Mouse (Mus musculus) left cerebral cortex, postnatal 10 days (tissue): ENCODE data around the gene Trhde. TPM values are rescaled to one million over a fixed set of nuclear protein-coding genes. Genes with fewer than 3 reads are reported as not detected.

Experiments used
- DNase-seq, 2 experiments: peaks; one replicate each; pipeline ENCODE4 v3.0.0; 2021 to 2022; ENCODE audit warnings: low spot score in 2 of 2, mixed read lengths in 1 of 2; ENCODE audit errors: extremely low spot score in 1 of 2
- intact Hi-C: fragments of 180-260 bp; cut with DNase I; formaldehyde crosslinking; loops from one replicate; pipeline ENCODE4 v1.15.1; 2025
- total RNA-seq, 2 experiments: library from RNA; stranded (reverse); gene quantifications; 2 replicates each; pipeline ENCODE4 v1.2.3; 2021

Trhde gene
- total RNA-seq, 2 experiments from 2014 or later = 21.0 to 21.7 TPM

DNA sequence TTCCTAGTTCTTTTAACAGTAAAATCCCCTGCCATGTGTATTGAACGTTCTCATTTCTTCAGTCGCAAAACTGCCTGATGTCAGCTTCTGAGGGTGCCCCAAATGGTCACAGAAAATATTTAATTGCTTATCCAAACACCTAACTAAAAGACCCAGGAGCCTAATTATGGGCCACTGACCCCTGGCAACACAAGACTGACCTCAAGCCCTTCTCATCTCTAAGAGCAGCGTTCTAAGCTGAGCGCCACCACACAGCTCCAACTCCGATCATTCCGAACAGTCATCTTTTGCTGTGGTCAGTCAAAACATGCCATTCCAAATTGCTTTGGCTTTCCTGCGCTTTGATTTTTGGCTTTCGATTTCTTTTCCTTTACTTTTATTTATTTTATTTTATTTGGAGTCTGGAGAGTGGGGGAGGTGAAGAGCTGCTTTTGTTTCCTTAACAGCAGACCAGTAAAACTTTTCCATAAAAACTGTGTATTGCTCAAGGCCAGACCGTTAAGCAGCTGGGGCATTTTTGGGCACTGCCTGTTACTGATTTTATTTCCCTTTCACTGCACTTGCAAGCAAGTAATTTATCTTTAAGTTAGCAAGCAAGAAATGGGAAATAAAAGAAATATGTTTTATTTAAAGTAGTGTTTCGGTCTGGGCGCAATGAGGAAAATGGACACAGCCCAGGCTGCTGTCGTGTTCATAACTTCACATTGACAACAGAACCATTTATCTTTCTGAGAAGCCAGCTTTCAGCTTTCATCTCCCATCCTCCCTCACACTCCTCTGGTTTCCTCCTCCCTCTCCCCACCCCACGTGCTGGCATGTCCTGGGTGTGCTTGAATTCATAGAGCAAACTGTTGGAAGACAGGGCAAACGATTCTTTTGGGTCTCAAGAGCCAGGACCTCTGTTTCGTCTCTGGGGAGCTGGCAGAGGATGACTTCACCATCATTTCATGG is 59.1 kb downstream of the Trhde start:
- intact Hi-C loops = no loop called here

DNA sequence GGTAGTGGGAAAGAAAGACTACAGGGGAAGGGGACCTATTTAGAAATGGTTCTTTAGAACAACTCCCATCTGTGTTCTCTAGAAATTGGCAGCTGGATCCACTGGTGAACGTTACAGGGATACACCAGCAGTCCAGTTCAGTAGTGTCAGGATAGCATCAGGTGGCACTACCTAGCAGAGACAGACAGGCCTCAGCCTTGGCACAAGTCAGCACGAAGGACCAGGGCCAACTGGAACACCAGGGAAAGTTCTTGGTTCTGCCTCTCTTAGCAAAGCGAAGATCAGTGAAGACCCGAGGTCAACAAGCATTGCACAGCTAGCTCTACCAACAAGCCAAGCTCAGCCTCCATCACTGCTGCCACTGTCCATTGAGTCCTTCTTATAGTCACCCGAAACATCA is 62.2 kb downstream of the Trhde start:
- no peak for DNase-seq
- intact Hi-C loops = no loop called here

More for the DNA sequence above, 59.1 kb downstream of the Trhde start:
- no peak for DNase-seq

DNA sequence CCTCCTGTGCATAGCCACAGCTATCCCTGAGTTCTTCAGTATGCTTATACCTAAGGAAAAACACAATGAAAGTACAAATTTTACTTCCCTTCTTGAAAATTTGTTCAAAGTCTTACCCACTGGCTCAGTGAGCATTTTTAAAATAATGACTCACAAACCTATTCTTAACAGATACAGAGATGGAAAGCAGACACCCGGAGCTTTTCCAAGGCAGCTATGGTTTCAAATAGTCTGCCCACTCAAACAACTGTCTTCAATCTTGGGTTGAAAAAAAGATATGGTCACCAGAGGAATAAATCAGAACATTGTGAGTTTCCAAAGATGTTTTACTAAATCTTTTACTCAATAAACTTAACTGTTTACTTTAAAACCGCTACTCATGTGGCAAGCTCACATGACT is 64.5 kb downstream of the Trhde start:
- intact Hi-C loops = no loop called here
- no peak for DNase-seq

DNA sequence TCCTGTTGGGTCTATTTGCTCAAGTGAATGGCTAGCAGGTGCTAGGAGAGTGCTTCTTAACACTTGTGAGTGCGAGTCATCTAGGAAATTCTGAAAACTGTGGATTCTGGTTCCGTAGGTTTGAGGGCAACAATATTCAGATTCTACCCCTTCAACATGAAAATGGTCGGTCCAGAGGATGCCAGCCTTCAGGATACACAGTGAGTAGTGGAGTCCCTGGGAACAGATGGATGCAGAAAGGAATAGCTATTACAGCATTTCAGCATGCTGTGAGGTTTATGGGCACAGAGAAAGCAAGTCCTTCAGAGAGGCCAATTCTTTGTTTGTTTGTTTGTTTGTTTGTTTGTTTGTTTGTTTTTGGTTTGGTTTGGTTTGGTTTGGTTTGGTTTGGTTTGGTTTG is 65.7 kb downstream of the Trhde start:
- DNase-seq = no peak
- intact Hi-C loops = no loop called here

DNA sequence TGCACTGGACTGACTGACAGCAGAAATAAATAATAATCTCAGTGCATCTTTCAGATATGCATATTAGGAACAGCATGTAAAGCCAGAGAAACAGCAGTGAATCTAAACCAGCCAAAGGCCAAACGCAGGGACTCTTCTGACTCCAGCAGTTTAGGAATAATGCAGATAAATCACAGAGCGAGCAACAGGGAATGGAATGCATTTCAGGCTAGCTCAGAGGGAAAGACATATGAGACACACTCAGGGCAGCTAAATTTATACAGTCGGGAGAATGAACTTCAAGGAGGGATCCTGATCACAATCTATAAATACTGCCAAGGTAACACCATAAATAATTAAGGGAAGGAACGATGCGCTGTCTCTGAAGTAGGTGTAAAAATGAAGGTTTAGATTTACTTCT is 66.4 kb downstream of the Trhde start:
- intact Hi-C loops = no loop called here

DNA sequence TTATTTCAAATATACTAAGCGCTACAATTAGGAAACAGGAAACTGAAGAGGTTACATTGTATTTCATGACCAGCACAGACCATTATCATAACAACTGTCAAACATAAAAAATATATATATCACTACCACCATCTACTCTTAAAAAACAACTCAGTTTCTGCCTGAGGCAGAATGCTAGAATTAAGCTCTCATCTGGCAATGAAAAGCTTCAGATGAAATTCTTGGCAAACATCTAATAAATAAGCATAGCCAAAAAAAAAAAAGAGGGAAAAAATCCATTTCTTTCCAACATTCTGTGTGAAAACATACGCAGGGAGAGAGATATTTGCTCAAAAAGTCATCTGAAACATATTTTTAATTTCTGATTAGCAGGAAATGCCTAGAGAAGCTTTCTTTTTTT is 67.0 kb downstream of the Trhde start:
- DNase-seq = no peak
- intact Hi-C loops = no loop called here

More for the DNA sequence above, 66.4 kb downstream of the Trhde start:
- DNase-seq = no peak

DNA sequence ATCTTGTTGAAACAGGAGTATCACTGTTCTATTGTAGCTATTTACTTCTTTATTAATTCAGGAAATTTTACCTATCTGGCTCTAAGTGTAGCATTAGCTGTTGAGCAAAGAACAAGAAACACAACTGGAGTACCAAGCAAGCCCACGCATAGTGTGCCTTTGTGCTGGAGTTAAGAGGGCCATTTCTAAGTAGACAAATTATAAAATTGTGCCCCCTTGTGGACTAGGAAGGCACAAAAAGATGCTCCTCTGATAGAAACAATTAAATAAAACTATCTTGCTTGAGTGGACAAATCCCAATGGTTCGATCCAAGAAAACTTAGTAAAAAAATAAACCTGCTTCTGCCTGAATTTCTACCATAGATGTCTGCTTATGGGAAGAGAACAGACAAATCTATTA is 76.5 kb downstream of the Trhde start:
- intact Hi-C loops = no loop called here

DNA sequence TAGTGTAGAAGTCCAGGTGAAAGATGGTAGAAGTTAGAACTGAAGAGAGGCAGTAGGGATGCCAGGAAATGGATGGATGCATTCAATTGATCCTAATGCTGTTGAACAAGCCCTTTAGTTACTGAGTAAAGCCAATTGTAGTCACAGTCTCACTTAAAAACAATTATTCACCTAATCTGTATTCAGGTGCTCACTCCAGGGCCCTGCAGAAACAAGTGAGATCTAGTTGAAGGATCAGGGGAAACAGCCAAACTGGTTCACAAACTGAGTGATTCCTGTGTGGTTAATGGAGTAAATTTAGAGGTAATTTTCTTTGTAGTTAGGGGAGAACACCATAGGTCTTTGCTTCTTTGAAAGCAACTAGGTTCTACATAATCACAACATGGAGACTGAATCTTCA is 100.3 kb downstream of the Trhde start:
- intact Hi-C loops = no loop called here

More for the DNA sequence above, 76.5 kb downstream of the Trhde start:
- DNase-seq = no peak

DNA sequence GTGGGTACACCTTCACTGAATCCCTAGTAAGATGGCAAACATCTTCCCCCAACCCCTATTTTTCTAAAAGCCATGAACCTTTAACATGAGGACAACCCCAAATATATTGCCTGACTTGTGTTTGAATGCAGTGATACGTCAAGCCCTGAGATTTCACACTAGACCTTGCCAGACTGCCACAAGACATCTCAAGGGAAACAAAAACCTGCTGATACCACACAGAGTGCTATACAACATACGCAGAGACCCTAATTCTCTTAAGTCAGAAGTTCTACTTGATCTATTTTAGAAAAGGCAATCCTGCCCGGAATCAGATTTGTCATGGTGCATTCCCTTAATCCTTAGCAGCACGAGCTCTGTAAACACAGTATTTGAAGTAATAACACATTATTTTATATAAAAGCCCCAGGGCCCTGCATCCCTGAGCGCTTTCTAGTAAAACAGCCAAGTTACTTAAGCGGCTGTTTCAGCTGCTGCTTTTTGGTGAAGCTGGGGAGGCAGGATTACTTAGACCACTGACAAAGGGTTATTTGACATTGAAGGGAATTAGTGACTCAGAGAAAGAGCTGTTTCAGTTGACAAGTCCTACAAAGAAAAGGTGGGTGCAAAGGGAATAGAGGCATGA is 130.2 kb downstream of the Trhde start:
- no peak for DNase-seq
- intact Hi-C loops = no loop called here

More for the DNA sequence above, 100.3 kb downstream of the Trhde start:
- no peak for DNase-seq

DNA sequence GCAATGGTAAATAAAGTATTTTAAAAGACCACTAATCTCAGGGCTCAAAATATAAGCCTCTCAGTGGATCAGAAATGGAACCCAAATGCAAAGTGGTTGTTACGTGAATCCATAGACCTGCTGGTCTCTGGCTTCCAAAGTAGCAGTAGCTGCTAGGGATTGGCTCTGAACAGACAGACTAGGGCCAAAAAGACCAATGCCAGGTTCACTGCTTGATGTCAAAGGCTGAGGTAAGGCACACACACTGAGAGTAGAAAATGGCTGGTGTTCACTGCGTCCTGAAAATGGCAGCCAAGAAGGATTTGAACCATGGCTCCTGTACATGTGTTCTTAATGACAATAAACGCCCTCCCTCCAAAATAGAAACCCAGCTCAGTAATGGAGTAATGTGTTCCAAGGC is 209.1 kb downstream of the Trhde start:
- intact Hi-C loops = no loop called here
- no peak for DNase-seq

DNA sequence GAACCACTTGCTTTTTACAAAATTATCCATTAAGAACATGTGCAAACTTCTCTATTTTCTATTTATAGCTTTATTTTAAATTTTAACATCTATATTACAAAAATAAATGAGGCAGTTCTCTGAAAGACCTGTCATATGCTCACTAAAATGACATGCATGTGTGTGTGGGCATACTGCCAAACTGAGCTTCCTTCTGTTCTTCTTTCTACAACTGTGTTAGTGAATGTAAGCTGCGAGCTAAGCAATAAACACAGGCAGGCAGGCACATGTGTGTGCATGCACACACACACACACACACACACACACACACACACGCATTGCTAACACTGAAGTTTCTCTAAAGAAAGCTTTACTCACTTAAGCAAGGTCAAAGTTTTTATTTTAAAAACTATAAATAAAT is 223.2 kb downstream of the Trhde start:
- DNase-seq = peak; percentile 12 to 18
- intact Hi-C loops = no loop called here

DNA sequence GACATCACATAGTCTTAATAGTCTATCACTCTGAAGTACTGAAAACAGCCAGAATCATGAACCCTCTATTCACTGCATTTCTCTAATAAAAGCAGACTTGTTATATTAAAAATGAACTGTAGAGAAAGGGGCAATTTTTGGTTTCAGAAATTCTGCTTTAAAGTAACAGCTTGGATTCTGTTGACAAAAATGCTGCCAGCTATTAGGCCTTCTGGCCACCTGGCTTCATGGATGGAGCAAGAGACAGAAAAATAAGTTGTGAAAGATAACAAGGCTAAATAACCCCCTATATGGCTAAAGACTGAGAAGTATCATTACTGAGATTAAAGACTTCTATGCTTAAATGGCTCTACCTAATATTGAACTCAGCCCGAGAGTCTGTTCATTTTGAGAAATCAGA is 234.2 kb downstream of the Trhde start:
- intact Hi-C loops = no loop called here
- no peak for DNase-seq

DNA sequence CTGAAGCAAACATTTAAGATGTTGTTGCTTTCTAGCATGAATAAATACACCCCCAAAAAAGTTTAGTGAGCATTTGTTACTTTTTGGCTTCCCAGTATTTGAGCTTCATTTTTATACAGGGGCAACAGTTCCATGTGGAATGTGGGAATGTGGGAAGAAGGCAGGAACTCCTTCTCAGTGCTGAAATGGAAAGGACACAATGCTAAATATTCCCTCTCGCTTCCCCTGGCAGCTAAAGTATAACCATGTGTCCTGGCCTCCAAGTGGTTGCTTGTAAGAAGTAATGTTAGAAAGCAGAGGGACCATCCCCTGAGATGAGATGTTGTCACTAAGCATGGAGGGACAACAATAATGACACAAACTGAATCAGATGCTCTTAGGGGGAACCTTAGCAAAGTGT is 292.9 kb downstream of the Trhde start:
- intact Hi-C loops = no loop called here
- no peak for DNase-seq

DNA sequence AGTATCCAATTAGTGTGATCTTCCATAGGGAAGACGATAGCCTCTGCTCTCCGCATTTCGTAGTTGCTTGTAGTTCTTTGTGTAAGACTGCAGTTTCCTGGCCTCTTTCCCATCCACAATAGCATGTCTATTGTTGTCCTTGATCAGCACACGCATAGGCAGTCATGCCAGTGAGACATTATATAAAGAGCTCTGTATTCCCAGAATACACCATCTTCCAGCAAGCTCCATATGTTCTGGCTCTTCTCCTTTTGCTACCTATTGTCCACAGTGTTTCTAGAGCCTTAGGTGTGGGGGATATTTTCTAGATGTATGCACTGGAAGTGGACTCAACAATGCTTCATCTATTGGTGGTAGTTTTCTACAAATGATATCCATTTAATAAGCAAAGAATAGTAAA is 313.3 kb downstream of the Trhde start:
- DNase-seq = no peak

DNA sequence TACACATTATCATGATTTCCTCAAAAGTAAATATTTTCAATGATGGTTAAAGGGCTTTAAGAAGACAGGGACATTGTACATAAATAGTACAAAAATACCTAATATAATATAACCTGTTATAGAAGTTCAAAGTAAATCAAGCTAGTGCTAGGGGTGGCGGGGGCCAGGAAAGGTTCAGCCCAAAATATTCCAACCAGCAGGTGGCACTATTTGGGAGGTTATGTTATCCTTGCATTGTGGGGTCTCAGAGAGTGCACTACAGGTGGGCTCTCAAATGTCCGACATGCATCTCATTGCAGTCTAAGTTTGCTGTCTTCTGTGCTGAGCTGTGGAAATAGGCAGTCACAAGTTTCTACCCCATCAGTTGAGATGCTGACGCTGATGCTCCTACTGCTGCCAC is 346.5 kb downstream of the Trhde start:
- no peak for DNase-seq
- intact Hi-C loops = no loop called here

More for the DNA sequence above, 313.3 kb downstream of the Trhde start:
- intact Hi-C loops = no loop called here

DNA sequence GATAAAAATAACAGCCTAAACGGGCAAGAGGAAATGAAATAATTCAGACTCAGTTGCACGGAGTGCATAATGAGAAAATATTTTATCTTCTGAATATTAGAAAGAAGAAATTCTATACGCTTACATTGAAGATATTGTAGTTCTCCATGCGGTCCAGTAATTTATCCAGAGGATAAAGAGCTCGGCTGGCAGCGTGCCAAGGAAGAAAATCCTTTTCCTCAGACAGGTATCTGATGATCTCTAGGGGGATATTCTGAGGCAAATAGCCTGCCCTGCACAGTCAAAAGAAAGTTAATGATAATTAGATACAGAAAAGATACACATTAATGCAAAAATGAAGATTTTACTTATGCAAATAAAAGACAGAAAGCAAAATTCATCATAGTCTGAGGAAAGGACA is 354.0 kb downstream of the Trhde start:
- no peak for DNase-seq
- intact Hi-C loops = no loop called here

DNA sequence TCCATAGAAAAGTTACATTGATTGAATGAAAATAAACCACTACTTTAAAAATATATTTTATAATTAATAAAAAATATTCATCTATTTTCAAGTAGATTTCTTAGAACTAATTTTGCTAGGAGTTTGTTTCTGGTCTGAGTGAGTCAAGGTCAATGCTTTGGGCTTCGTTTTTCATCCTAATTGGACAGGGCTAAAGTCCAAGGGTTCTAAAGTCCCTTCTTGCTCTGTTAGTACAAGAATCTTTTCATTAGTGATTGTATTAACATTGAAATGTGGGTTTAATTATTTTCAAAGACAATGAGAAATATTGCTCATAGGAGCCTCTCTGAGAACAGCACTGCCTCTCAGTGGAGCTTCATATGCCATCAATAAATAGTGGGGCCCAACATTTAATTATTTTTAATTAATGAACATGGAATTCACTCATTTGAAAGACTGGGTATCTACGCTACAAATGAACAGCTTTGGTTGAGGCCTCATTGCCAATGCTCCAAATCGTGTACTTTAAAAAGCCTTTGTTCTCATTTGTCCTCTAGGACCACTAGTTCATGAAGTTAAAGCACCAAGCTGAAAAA is 383.1 kb downstream of the Trhde start:
- intact Hi-C loops = no loop called here
- DNase-seq = no peak

DNA sequence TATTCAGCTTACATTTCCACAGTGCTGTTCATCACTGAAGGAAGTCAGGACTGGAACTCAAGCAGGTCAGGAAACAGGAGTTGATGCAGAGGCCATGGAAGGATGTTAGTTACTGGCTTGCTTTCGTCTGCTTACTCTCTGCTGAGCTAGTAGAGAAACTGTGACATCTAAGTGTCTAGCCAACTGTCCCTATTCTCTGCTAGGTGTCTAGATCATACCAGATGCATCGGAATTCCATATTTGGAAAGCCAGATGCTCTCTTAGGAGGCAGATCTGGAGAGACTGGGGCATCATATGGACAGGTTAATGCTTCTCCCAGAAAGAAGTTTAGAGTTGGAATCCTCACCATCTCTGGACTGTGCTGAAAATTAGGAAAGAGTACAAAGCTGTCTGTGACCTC is 386.4 kb downstream of the Trhde start:
- intact Hi-C loops = no loop called here
- no peak for DNase-seq

DNA sequence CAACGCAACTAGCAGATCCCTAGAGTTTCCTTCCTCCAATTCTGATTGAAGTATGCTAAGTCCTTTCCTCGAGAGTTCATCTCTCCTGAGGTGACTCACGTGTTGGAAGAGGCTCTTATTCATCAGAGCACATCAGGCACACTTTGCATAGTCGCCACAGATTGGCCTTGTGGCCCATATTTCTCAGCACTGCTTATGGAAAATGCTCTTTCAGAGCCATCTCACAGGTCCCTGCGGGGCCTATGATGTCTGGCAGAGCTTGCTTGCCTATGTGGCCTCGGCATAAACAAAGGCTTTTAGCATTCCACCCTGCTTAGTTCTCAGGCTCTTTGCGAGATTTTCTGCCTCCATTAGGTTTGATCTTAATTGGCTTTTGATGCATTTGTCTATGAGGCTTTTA is 396.8 kb downstream of the Trhde start:
- no peak for DNase-seq
- intact Hi-C loops = no loop called here

DNA sequence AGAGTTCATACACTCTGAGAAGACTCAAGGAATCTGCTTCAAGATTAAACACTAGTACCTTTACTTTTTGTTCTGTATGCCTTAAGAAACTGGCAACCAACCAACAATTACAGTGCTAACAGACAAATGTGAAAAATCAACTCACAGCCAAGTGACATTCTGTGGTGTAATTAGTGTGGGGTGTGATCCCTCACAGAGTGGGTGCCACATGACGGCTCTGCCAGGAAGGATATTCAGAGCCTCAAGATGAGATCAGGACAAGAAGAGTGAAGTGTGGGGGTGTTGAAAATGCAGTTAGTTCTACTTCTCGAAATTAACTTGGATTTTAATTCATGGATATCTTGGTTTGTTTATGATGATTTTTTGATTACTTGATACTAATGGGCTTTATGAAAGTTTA is 398.3 kb downstream of the Trhde start:
- DNase-seq = no peak
- intact Hi-C loops = no loop called here
